Mouse (Mus musculus) kidney, adult 2 months (tissue): ENCODE results near the gene Mthfd1.

Source experiments
- CTCF ChIP-seq: fragments of 200-500 bp; conservative IDR thresholded peaks from 2 replicates; pipeline ENCODE4 v1.5.1; 2011; ENCODE audit warnings: low read depth, mild to moderate bottlenecking, control low read depth, low read length, moderate library complexity, mixed read lengths; ENCODE audit not compliant: insufficient read depth, insufficient read length
- POLR2A ChIP-seq: fragments of 200-500 bp; IDR thresholded peaks from one replicate; pipeline ENCODE4 v1.6.1; 2011; ENCODE audit warnings: low read depth, low read length, control low read depth

- TF ChIP-seq POLR2A (no peak), CTCF (no peak)
These were observed 389 bp downstream of the Mthfd1 start for GRCm38 (mm10) chr12:76255499-76255875.
